Mouse (Mus musculus) CD4-positive, CD25-positive, alpha-beta regulatory T cell (primary cell): ENCODE data around the gene Arhgap22. TPM values are rescaled to one million over a fixed set of nuclear protein-coding genes. Genes with fewer than 3 reads are reported as not detected.

Source experiments
- polyA plus RNA-seq: library from polyadenylated mRNA; unstranded; fragments of 100-300 nt; shearing (Covaris generic); gene quantifications from one replicate; pipeline ENCODE4 v1.2.1, GENCODE M21; 2017

The Arhgap22 gene
- 0.32 TPM for polyA plus RNA-seq

GRCm38 (mm10) chr14:33213823-33214766 lies at the start of gene Arhgap22:
Arhgap22 (plus strand) TSS chr14:33214026.

GRCm38 (mm10) chr14:33185068-33185800 lies 28.6 kb upstream of the Arhgap22 start, which contains the start of gene Wdfy4:
Wdfy4 (minus strand) TSS chr14:33185508.

Other genes with a start within 250 kb of the Arhgap22 start
- gene Lrrc18, start 222.6 kb upstream of the Arhgap22 start, polyA plus RNA-seq: not detected
- gene Wdfy4, start 28.5 kb upstream of the Arhgap22 start, polyA plus RNA-seq: 0.44 TPM
- 8.8 TPM for gene Mapk8, start 233.1 kb downstream of the Arhgap22 start, polyA plus RNA-seq